Mouse (Mus musculus): ENCODE results near the gene Gm28171. TPM values are rescaled to one million over a fixed set of nuclear protein-coding genes. Genes with fewer than 3 reads are reported as not detected.
"Not testable (repeated sequence)": the region's sequence is repeated elsewhere in the genome, so short reads cannot be mapped to it uniquely, and the experiment has no call there.

Gm28171 gene
- total RNA-seq (2022) = not detected

- DNase-seq (ENCODE audit: low spot score in 2 of 2) = not testable (repeated sequence)
These were observed at the start of gene Gm28171 for GRCm38 (mm10) chrY:5793095-5793494. Gm28171 (plus strand) TSS chrY:5793395.

Other genes with a start within 250 kb of the Gm28171 start
- not detected for gene Gm21854, start 136.4 kb upstream of the Gm28171 start, total RNA-seq (2022)
- gene Gm20914, start 67.4 kb upstream of the Gm28171 start, total RNA-seq (2022) = not detected
- gene Gm21778, start 149.1 kb downstream of the Gm28171 start, total RNA-seq (2022) = not detected

Data from gastrocnemius, adult 8-10 months (tissue).